Mouse (Mus musculus): ENCODE measurements around the gene Fam163a. TPM values are rescaled to one million over a fixed set of nuclear protein-coding genes. Genes with fewer than 3 reads are reported as not detected.
A peak's percentile ranks its signal among the peaks of the same experiment; 100 is the strongest.

The Fam163a gene
- total RNA-seq, 2 experiments from 2014 or later = 4.6 to 6.1 TPM

- intact Hi-C loops (cut with DNase I) = no loop called here
- DNase-seq = no peak
These were observed 718 bp downstream of the Fam163a start for GRCm38 (mm10) chr1:156203961-156204655.

GRCm38 (mm10) chr1:156202661-156203060, 2.2 kb downstream of the Fam163a start:
- intact Hi-C loops (cut with DNase I) = no loop called here
- DNase-seq = no peak

GRCm38 (mm10) chr1:156201069-156201468, 3.8 kb downstream of the Fam163a start:
- DNase-seq = no peak
- intact Hi-C loops (cut with DNase I) = no loop called here

GRCm38 (mm10) chr1:156197588-156197987, 7.2 kb downstream of the Fam163a start:
- no peak for DNase-seq
- intact Hi-C loops (cut with DNase I) = no loop called here

- intact Hi-C loops (cut with DNase I) = no loop called here
- no peak for DNase-seq
These were observed 11.5 kb downstream of the Fam163a start for GRCm38 (mm10) chr1:156193292-156193691.

GRCm38 (mm10) chr1:156192853-156193252, 12.0 kb downstream of the Fam163a start:
- intact Hi-C loops (cut with DNase I) = no loop called here
- DNase-seq = no peak

GRCm38 (mm10) chr1:156186646-156187045, 18.2 kb downstream of the Fam163a start:
- intact Hi-C loops (cut with DNase I) = no loop called here
- DNase-seq = no peak

GRCm38 (mm10) chr1:156184158-156184571, 20.7 kb downstream of the Fam163a start:
- intact Hi-C loops (cut with DNase I) = no loop called here
- no peak for DNase-seq

- DNase-seq = no peak
- intact Hi-C loops (cut with DNase I) = no loop called here
These were observed 21.5 kb downstream of the Fam163a start for GRCm38 (mm10) chr1:156183176-156183958.

GRCm38 (mm10) chr1:156179875-156180274, 25.0 kb downstream of the Fam163a start:
- intact Hi-C loops (cut with DNase I) = no loop called here

GRCm38 (mm10) chr1:156168737-156169136, 36.1 kb downstream of the Fam163a start:
- no peak for DNase-seq
- intact Hi-C loops (cut with DNase I) = no loop called here

More at GRCm38 (mm10) chr1:156179875-156180274, 25.0 kb downstream of the Fam163a start:
- DNase-seq = peak; percentile 89

GRCm38 (mm10) chr1:156116770-156117169, 88.1 kb downstream of the Fam163a start:
- intact Hi-C loops (cut with DNase I) = no loop called here
- DNase-seq = no peak

- no peak for DNase-seq
These were observed 90.8 kb downstream of the Fam163a start for GRCm38 (mm10) chr1:156113884-156114499.

GRCm38 (mm10) chr1:156112142-156112541, 92.7 kb downstream of the Fam163a start:
- intact Hi-C loops (cut with DNase I) = no loop called here
- no peak for DNase-seq

More at GRCm38 (mm10) chr1:156113884-156114499, 90.8 kb downstream of the Fam163a start:
- intact Hi-C loops (cut with DNase I) = no loop called here

- no peak for DNase-seq
- intact Hi-C loops (cut with DNase I) = no loop called here
These were observed 93.1 kb downstream of the Fam163a start for GRCm38 (mm10) chr1:156111728-156112127.

- intact Hi-C loops (cut with DNase I) = no loop called here
- DNase-seq = no peak
These were observed 93.7 kb downstream of the Fam163a start for GRCm38 (mm10) chr1:156111090-156111489.

GRCm38 (mm10) chr1:156108400-156108799, 96.4 kb downstream of the Fam163a start:
- DNase-seq = no peak
- intact Hi-C loops (cut with DNase I) = no loop called here

- intact Hi-C loops (cut with DNase I) = no loop called here
- DNase-seq = no peak
These were observed 97.4 kb downstream of the Fam163a start for GRCm38 (mm10) chr1:156107424-156107823.

GRCm38 (mm10) chr1:156105381-156105780, 99.4 kb downstream of the Fam163a start:
- DNase-seq = no peak
- intact Hi-C loops (cut with DNase I) = no loop called here

- intact Hi-C loops (cut with DNase I) = no loop called here
- no peak for DNase-seq
These were observed 101.1 kb downstream of the Fam163a start for GRCm38 (mm10) chr1:156103763-156104162.

GRCm38 (mm10) chr1:156091811-156092210, 113.0 kb downstream of the Fam163a start:
- intact Hi-C loops (cut with DNase I) = no loop called here
- DNase-seq = no peak
